In the genomic region with DNA sequence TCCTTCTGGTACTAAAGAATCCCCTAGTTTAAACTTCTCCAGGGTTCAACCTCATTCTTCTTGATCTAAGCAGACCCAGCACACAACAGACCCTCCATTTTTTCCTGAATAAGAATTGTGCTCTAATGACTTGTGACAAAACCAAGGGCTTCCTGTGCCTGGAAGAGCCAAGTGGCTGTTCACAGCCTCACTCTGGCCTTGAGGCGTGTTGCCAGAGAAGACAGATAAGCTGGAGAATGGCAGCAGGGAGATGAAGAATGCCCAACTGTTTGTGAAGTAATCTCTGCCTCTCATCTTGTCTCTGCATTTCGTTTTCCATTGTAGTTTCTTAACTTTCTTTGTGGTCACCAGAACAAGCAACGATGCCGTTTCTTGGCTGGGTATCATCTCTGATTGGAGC, we compare ENCODE assay signal across 12 mouse cellular contexts.
"Had no signal": no experiment of that assay in that cellular context is flagged by ENCODE, and none has a peak within 500 bp of the region (broad histone marks: within the 10 kb centered on the region; RNA-seq: fewer than 3 reads in every experiment).

No protein-coding gene starts in this region.

- H3K9me3 ChIP-seq: limb, embryonic 15.5 days; liver, embryonic 12.5 days; lung, embryonic 15.5 days; midbrain, embryonic 15.5 days; neural tube, embryonic 12.5 days had no signal

- H3K27ac ChIP-seq: limb, embryonic 15.5 days; liver, embryonic 12.5 days; midbrain, embryonic 15.5 days; neural tube, embryonic 12.5 days; stomach, postnatal 0 days had no signal

- H3K36me3 ChIP-seq: limb, embryonic 15.5 days; liver, embryonic 12.5 days; lung, embryonic 15.5 days; midbrain, embryonic 15.5 days; neural tube, embryonic 12.5 days had no signal

- H3K4me2 ChIP-seq: limb, embryonic 15.5 days; liver, embryonic 12.5 days; lung, embryonic 15.5 days; midbrain, embryonic 15.5 days; neural tube, embryonic 12.5 days had no signal

- H3K27me3 ChIP-seq: limb, embryonic 15.5 days; liver, embryonic 12.5 days; lung, embryonic 15.5 days; midbrain, embryonic 15.5 days; neural tube, embryonic 12.5 days had no signal

- ATAC-seq: liver, embryonic 12.5 days; midbrain, embryonic 15.5 days had no signal

- H3K4me3 ChIP-seq: limb, embryonic 15.5 days; liver, embryonic 12.5 days; lung, embryonic 15.5 days; midbrain, embryonic 15.5 days; neural tube, embryonic 12.5 days had no signal

- DNase-seq: kidney, adult 18-20 months; kidney, postnatal 14 days; layer of hippocampus, adult 9-11 months; layer of hippocampus, postnatal 36 days; lung, postnatal 14 days; thymus, postnatal 4 days had no signal

- H3K4me1 ChIP-seq: liver, embryonic 12.5 days; midbrain, embryonic 15.5 days had no signal

- H3K9ac ChIP-seq: limb, embryonic 15.5 days; liver, embryonic 12.5 days; lung, embryonic 15.5 days; midbrain, embryonic 15.5 days; neural tube, embryonic 12.5 days had no signal
